Comparison of ENCODE assay signal across 9 mouse cellular contexts in the genomic region with DNA sequence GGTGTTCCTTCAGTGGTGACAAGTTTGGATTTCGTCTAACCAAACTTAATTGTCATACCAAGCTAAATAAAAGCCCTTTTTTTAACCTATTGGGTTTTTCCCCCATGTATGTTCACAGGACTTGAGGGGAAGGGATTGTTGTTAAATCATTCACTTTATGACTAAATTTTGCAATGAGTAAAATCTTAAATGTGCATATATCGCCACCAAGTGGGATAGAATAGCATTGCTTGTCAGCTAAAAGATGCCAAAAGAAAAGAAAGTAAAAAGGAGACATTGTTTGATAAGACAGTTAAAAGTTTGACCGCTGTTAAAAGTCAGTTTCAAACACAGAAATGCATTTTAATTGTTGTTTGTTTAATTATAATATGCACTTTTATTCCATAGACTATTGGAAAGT.
DNase-seq lines count a peak whose midpoint lies in the region; ATAC-seq and TF ChIP-seq lines count a peak whose summit lies in the region.
"Had no signal": no experiment of that assay in that cellular context is flagged by ENCODE, and none has a peak within 500 bp of the region (broad histone marks: within the 10 kb centered on the region; RNA-seq: fewer than 3 reads in every experiment).

No protein-coding gene starts in this region.

- TF ChIP-seq CTCF in heart, postnatal 0 days (IDR thresholded peaks at IDR 0.05; ENCODE audit: low read depth) = peak; percentile 66
- peak; percentile 70 for TF ChIP-seq CTCF in lung, postnatal 0 days (IDR thresholded peaks at IDR 0.05)
- peak; percentile 78 for TF ChIP-seq CTCF in stomach, postnatal 0 days (IDR thresholded peaks at IDR 0.05; ENCODE audit: low read depth)

- H3K27me3 ChIP-seq in heart, postnatal 0 days (ENCODE audit: control insufficient read depth, insufficient read depth, low read length) = no peaks in the 10 kb centered on the region
- no peaks in the 10 kb centered on the region for H3K27me3 ChIP-seq in lung, postnatal 0 days (replicated peaks; ENCODE audit: insufficient read depth, low read length)
- no peaks in the 10 kb centered on the region for H3K27me3 ChIP-seq in stomach, postnatal 0 days (ENCODE audit: control insufficient read depth, insufficient read depth, low read length)
- no peaks in the 10 kb centered on the region for H3K27me3 ChIP-seq in midbrain, embryonic 13.5 days
- H3K27me3 ChIP-seq: lung, embryonic 15.5 days had no signal

- H3K4me3 ChIP-seq in heart, postnatal 0 days (ENCODE audit: low read depth, low read length) = no peak overlapping the region
- H3K4me3 ChIP-seq in lung, postnatal 0 days (ENCODE audit: low read depth, low read length) = no peak overlapping the region
- no peak overlapping the region for H3K4me3 ChIP-seq in stomach, postnatal 0 days (ENCODE audit: low read depth, low read length)
- no peak overlapping the region for H3K4me3 ChIP-seq in midbrain, embryonic 13.5 days (replicated peaks)
- H3K4me3 ChIP-seq: lung, embryonic 15.5 days had no signal

- peak; percentile 36 for DNase-seq in heart, postnatal 0 days (ENCODE audit: low spot score)
- DNase-seq in heart, adult 11 months = no peak
- peak; percentile 71 for DNase-seq in lung, postnatal 0 days (ENCODE audit: low spot score)
- DNase-seq in lung, postnatal 4 days = no peak
- DNase-seq in adipocyte (ENCODE audit: low spot score) = peak; percentile 78
- DNase-seq in stomach, postnatal 0 days (ENCODE audit: low spot score) = no peak
- DNase-seq in spleen, postnatal 14 days (ENCODE audit: low spot score in 2 of 2) = no peak

- H3K4me2 ChIP-seq in heart, postnatal 0 days (ENCODE audit: low read depth, low read length) = no peak overlapping the region
- H3K4me2 ChIP-seq in lung, postnatal 0 days (replicated peaks; ENCODE audit: low read depth, low read length) = no peak overlapping the region
- H3K4me2 ChIP-seq in stomach, postnatal 0 days (replicated peaks; ENCODE audit: low read depth) = no peak overlapping the region
- no peak overlapping the region for H3K4me2 ChIP-seq in midbrain, embryonic 13.5 days (replicated peaks)
- H3K4me2 ChIP-seq: lung, embryonic 15.5 days had no signal

- no peak overlapping the region for H3K27ac ChIP-seq in heart, postnatal 0 days (ENCODE audit: low read depth)
- no peak overlapping the region for H3K27ac ChIP-seq in lung, postnatal 0 days (ENCODE audit: low read length)
- H3K27ac ChIP-seq in stomach, postnatal 0 days (replicated peaks) = no peak overlapping the region
- no peak overlapping the region for H3K27ac ChIP-seq in midbrain, embryonic 13.5 days
- H3K27ac ChIP-seq: lung, embryonic 15.5 days had no signal

- H3K4me1 ChIP-seq in heart, postnatal 0 days (ENCODE audit: control insufficient read depth, insufficient read depth) = no peaks in the 10 kb centered on the region
- no peaks in the 10 kb centered on the region for H3K4me1 ChIP-seq in lung, postnatal 0 days (ENCODE audit: insufficient read depth, low read depth, low read length)
- 0 out of 2 replicates have a peak, but pooled peaks cover 3% of the 10 kb centered on the region for H3K4me1 ChIP-seq in stomach, postnatal 0 days (replicated peaks; ENCODE audit: control insufficient read depth, insufficient read depth)
- no peaks in the 10 kb centered on the region for H3K4me1 ChIP-seq in midbrain, embryonic 13.5 days (replicated peaks)
- H3K4me1 ChIP-seq: lung, embryonic 15.5 days had no signal

- no peak for TF ChIP-seq EP300 in heart, postnatal 0 days (IDR thresholded peaks at IDR 0.05; ENCODE audit: low read depth)
- no peak for TF ChIP-seq EP300 in lung, postnatal 0 days (IDR thresholded peaks at IDR 0.05)
- no peak for TF ChIP-seq EP300 in stomach, postnatal 0 days (optimal IDR thresholded peaks at IDR 0.05)

- H3K9me3 ChIP-seq in heart, postnatal 0 days (replicated peaks; ENCODE audit: control insufficient read depth, low read length) = no peaks in the 10 kb centered on the region
- no peaks in the 10 kb centered on the region for H3K9me3 ChIP-seq in lung, postnatal 0 days (ENCODE audit: low read length)
- H3K9me3 ChIP-seq in stomach, postnatal 0 days (ENCODE audit: control insufficient read depth, low read length) = no peaks in the 10 kb centered on the region
- no peaks in the 10 kb centered on the region for H3K9me3 ChIP-seq in midbrain, embryonic 13.5 days
- H3K9me3 ChIP-seq: lung, embryonic 15.5 days had no signal

- no peak for ATAC-seq in heart, postnatal 0 days (ENCODE audit: insufficient read depth, low read depth)
- no peak for ATAC-seq in lung, postnatal 0 days
- ATAC-seq in stomach, postnatal 0 days (ENCODE audit: low FRiP score, low TSS enrichment) = no peak
- ATAC-seq in midbrain, embryonic 13.5 days = no peak

- WGBS in heart, postnatal 0 days = 60% methylated on average over 3 of the region's 3 CpGs
- WGBS in lung, postnatal 0 days = 56% methylated on average over 3 of the region's 3 CpGs
- 71% methylated on average over 3 of the region's 3 CpGs for WGBS in stomach, postnatal 0 days
- WGBS in midbrain, embryonic 13.5 days = 85% methylated on average over 3 of the region's 3 CpGs

- no peak overlapping the region for H3K9ac ChIP-seq in heart, postnatal 0 days (replicated peaks; ENCODE audit: low read depth, low read length)
- H3K9ac ChIP-seq in lung, postnatal 0 days (replicated peaks; ENCODE audit: low read depth) = no peak overlapping the region
- H3K9ac ChIP-seq in stomach, postnatal 0 days (ENCODE audit: low read length) = no peak overlapping the region
- no peak overlapping the region for H3K9ac ChIP-seq in midbrain, embryonic 13.5 days (replicated peaks)
- H3K9ac ChIP-seq: lung, embryonic 15.5 days had no signal

- H3K36me3 ChIP-seq in heart, postnatal 0 days (replicated peaks; ENCODE audit: control insufficient read depth, insufficient read depth, low read length) = peaks cover 14% of the 10 kb centered on the region; the same call in 1 of the 2 replicates
- 0 out of 2 replicates have a peak, but pooled peaks cover 5% of the 10 kb centered on the region for H3K36me3 ChIP-seq in lung, postnatal 0 days (ENCODE audit: insufficient read depth, low read length)
- H3K36me3 ChIP-seq in stomach, postnatal 0 days (ENCODE audit: control insufficient read depth, insufficient read depth, low read length) = peaks cover 3% of the 10 kb centered on the region
- peaks cover 15% of the 10 kb centered on the region for H3K36me3 ChIP-seq in midbrain, embryonic 13.5 days

Comparison
In these comparisons a context has a peak if more than half of its experiments do, and no peak if none do; other contexts are left out.
1. DNase-seq: peak in heart, postnatal 0 days (single experiment), lung, postnatal 0 days (single experiment) and adipocyte (single experiment); none in heart, adult 11 months (single experiment), lung, postnatal 4 days (0 of 2), stomach, postnatal 0 days (single experiment) and spleen, postnatal 14 days (0 of 2).
2. Peak in every context shown above with its lines, with median percentiles within 50 percentile points of each other: CTCF ChIP-seq.